Mouse (Mus musculus): Measurements from ENCODE around the gene Sdk1. TPM values are rescaled to one million over a fixed set of nuclear protein-coding genes. Genes with fewer than 3 reads are reported as not detected.

The Sdk1 gene
- polyA plus RNA-seq, 1 experiment from 2014 or later = 0.73 TPM

- Histone ChIP-seq H3K4me3 (no peak overlapping the region), H3K27me3 (ENCODE audit: low read depth, poor library complexity, severe bottlenecking) (no peaks in the 10 kb centered on the region), H3K36me3 (no peaks in the 10 kb centered on the region), H3K27ac (replicated peaks) (no peak overlapping the region), H3K9me3 (replicated peaks) (no peaks in the 10 kb centered on the region), H3K4me1 (peaks cover 23% of the 10 kb centered on the region)
- WGBS = 68% methylated on average over 8 of the region's 8 CpGs
- DNase-seq (ENCODE audit: low spot score) = no peak
Observed at GRCm38 (mm10) chr5:141852175-141852574, 610.9 kb downstream of the Sdk1 start.

- 84% methylated on average over 2 of the region's 2 CpGs for whole genome bisulfite sequencing
- no peaks in the 10 kb centered on the region for H3K36me3 ChIP-seq
- H3K9me3 ChIP-seq (replicated peaks) = no peaks in the 10 kb centered on the region
- no peaks in the 10 kb centered on the region for H3K27me3 ChIP-seq (ENCODE audit: low read depth, poor library complexity, severe bottlenecking)
- peaks cover 32% of the 10 kb centered on the region for H3K4me1 ChIP-seq
- H3K27ac ChIP-seq (replicated peaks) = no peak overlapping the region
- H3K4me3 ChIP-seq = no peak overlapping the region
- no peak for DNase-seq (ENCODE audit: low spot score)
Observed at GRCm38 (mm10) chr5:141856447-141856846, 615.2 kb downstream of the Sdk1 start.

DNA sequence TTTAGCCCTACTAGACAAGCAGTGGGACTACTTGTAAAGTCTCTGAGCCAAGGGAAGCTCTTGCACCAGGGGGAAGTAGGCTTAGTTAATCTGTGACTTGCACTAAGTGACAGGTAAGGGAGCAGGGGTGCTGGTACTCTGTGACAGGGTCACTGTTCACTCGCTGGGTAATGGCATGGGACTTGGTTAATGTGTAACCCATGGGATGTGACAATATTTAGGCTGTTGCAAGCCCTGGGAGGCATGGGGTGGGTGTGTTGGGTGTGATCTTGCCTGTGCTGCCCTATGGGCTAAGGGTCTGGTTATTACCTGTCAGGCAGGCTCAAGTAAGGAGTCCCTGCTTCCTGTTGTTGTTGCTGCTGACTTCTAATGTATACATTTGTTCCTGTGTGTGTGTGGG is 616.5 kb downstream of the Sdk1 start:
- no peak for DNase-seq (ENCODE audit: low spot score)
- H3K27me3 ChIP-seq (ENCODE audit: low read depth, poor library complexity, severe bottlenecking) = no peaks in the 10 kb centered on the region
- H3K27ac ChIP-seq (replicated peaks) = no peak overlapping the region
- peaks cover 19% of the 10 kb centered on the region for H3K4me1 ChIP-seq
- no peak overlapping the region for H3K4me3 ChIP-seq
- H3K9me3 ChIP-seq (replicated peaks) = no peaks in the 10 kb centered on the region
- 86% methylated on average over 1 of the region's 1 CpGs for WGBS
- H3K36me3 ChIP-seq = no peaks in the 10 kb centered on the region

DNA sequence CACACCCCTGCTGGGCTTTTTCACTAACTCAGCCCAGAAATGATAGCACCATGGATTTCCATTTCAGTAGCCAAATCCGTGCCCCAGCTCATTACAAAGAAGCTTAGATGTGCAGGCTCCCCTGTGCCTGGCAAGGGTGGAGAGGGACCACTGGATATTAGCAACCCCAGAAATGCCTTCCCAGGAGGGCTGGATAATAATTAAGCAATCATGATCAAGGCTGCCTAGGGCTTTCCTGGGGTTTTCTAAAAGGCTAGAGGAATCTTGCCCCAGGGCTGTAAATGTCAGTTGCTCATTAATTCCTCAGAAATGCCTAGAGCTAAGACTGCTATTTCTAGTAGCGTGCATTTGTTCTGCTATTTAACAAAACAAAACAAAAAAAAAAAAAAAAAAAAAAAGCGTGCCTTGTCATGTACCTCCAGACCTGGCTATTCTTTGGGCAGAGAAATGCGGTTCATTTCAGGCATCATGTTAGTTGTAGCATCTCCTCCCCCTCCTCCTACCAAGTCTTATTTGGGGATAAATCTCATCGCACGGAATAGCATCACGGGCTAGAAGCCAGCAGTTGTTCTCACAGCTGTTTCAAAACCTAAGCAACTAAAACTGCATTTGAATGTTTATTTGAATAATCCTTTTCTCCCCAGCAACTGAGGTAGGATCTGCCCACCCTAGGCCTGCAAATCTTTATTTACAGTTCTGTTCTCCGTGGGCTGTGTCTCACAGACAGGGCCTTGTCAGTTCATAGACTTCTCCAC is 617.3 kb downstream of the Sdk1 start:
- no peaks in the 10 kb centered on the region for H3K9me3 ChIP-seq (replicated peaks)
- no peak overlapping the region for H3K4me3 ChIP-seq
- DNase-seq (ENCODE audit: low spot score) = no peak
- H3K27me3 ChIP-seq (ENCODE audit: low read depth, poor library complexity, severe bottlenecking) = no peaks in the 10 kb centered on the region
- no peaks in the 10 kb centered on the region for H3K36me3 ChIP-seq
- H3K4me1 ChIP-seq = peaks cover 15% of the 10 kb centered on the region
- WGBS = 38% methylated on average over 8 of the region's 8 CpGs
- H3K27ac ChIP-seq (replicated peaks) = no peak overlapping the region

DNA sequence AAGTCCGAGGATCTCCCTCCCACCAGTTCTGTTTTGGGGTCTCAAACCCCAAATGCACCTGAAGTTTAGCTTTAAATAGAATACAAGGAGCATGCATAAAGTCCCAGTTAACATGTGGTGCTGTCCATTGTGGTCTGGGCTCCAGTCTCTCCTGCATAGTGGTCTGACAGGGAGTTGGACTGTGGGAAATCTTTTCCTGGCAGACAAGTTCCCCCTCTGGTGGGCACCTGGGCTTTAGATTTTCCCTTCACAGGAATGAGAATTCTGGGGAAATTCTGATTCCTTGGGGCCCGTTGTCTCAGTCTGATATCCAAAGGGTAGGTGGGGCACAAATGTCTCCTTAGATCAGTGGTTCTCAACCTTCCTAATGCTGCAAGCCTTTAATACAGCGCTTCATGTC is 624.8 kb downstream of the Sdk1 start:
- H3K27me3 ChIP-seq (ENCODE audit: low read depth, poor library complexity, severe bottlenecking) = no peaks in the 10 kb centered on the region
- H3K9me3 ChIP-seq (replicated peaks) = no peaks in the 10 kb centered on the region
- no peaks in the 10 kb centered on the region for H3K36me3 ChIP-seq
- no peak overlapping the region for H3K4me3 ChIP-seq
- no peak overlapping the region for H3K27ac ChIP-seq (replicated peaks)
- DNase-seq (ENCODE audit: low spot score) = no peak
- 86% methylated on average over 3 of the region's 3 CpGs for WGBS
- peaks cover 12% of the 10 kb centered on the region for H3K4me1 ChIP-seq

- H3K9me3 ChIP-seq (replicated peaks) = no peaks in the 10 kb centered on the region
- no peak for DNase-seq (ENCODE audit: low spot score)
- H3K27me3 ChIP-seq (ENCODE audit: low read depth, poor library complexity, severe bottlenecking) = no peaks in the 10 kb centered on the region
- H3K4me1 ChIP-seq = no peaks in the 10 kb centered on the region
- no peak overlapping the region for H3K27ac ChIP-seq (replicated peaks)
- 95% methylated on average over 11 of the region's 11 CpGs for WGBS
- H3K36me3 ChIP-seq = no peaks in the 10 kb centered on the region
- H3K4me3 ChIP-seq = no peak overlapping the region
Observed at GRCm38 (mm10) chr5:141873751-141874150, 632.5 kb downstream of the Sdk1 start.

DNA sequence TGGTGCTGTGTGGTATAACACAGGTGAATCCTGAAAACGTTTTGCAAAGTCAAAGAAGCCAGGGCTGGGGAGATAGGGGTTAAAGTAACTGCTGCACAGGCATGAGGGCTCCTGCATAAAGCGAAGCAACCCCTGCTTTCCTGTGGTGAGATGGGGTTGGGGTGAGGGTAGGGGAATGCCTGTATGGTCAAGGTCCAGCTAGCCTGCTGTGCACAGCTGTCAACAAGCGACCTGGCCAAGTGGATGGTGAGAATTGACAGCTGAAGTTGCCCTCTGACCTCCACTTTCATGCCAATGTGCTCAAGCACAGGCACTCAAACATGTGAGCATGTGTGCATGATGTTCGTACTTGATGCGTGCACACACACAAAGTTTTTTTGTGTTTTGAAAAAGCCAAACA is 639.4 kb downstream of the Sdk1 start:
- H3K27ac ChIP-seq (replicated peaks) = no peak overlapping the region
- H3K4me1 ChIP-seq = peaks cover 4% of the 10 kb centered on the region; the same call in 1 of the 2 replicates
- DNase-seq (ENCODE audit: low spot score) = no peak
- 61% methylated on average over 5 of the region's 5 CpGs for WGBS
- no peaks in the 10 kb centered on the region for H3K36me3 ChIP-seq
- no peak overlapping the region for H3K4me3 ChIP-seq
- no peaks in the 10 kb centered on the region for H3K27me3 ChIP-seq (ENCODE audit: low read depth, poor library complexity, severe bottlenecking)
- H3K9me3 ChIP-seq (replicated peaks) = no peaks in the 10 kb centered on the region

- Histone ChIP-seq H3K4me1 (peaks cover 13% of the 10 kb centered on the region), H3K9me3 (replicated peaks) (no peaks in the 10 kb centered on the region), H3K4me3 (no peak overlapping the region), H3K27ac (replicated peaks) (no peak overlapping the region), H3K36me3 (no peaks in the 10 kb centered on the region), H3K27me3 (ENCODE audit: low read depth, poor library complexity, severe bottlenecking) (no peaks in the 10 kb centered on the region)
- DNase-seq (ENCODE audit: low spot score) = no peak
- 56% methylated on average over 3 of the region's 3 CpGs for WGBS
Observed at GRCm38 (mm10) chr5:141884111-141884647, 642.9 kb downstream of the Sdk1 start.

DNA sequence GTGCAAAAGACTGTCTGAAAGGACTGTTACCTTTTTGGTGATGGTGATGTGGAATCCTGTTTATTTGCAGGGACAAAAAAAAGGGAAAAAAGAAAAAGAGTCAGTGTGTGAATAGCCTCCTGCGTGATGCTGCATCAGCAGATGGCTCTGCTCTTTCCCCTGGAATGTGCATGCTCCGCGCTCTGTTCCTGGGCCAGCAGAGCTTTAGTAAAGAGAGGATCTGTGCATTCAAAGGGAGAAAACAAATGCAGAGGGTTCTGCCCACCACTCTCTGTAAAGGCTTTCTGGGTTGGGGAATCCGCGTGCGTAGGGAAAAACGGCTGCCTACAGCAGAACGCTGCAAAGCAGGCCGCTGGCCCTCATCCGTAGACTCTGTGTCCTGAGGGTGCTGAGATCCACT is 644.7 kb downstream of the Sdk1 start:
- Histone ChIP-seq H3K27me3 (ENCODE audit: low read depth, poor library complexity, severe bottlenecking) (no peaks in the 10 kb centered on the region), H3K36me3 (no peaks in the 10 kb centered on the region), H3K27ac (replicated peaks) (peak overlapping the region; percentile 59), H3K4me3 (no peak overlapping the region), H3K4me1 (peaks cover 30% of the 10 kb centered on the region), H3K9me3 (replicated peaks) (no peaks in the 10 kb centered on the region)
- 72% methylated on average over 10 of the region's 10 CpGs for WGBS
- DNase-seq (ENCODE audit: low spot score) = no peak

DNA sequence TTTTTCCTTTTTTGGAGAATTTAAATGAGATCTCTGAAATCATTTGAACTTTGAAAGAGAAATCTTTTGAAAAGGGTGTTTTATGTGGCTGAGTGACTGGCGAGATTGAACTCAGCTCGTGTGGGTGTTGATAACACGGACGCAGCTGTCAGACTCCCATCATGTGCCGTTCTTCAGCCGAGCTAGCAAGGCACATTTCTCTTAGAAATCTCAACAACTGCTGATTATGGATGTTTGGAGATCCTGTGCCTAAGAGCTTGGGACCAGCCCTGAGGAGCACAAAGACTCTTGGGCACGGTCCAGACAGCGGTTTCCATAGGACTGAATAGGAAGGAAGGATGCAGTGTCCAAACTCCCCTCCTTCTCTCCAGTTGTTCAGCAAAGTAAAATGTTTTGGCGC is 648.5 kb downstream of the Sdk1 start:
- no peaks in the 10 kb centered on the region for H3K36me3 ChIP-seq
- no peaks in the 10 kb centered on the region for H3K9me3 ChIP-seq (replicated peaks)
- 68% methylated on average over 9 of the region's 9 CpGs for WGBS
- no peak overlapping the region for H3K4me3 ChIP-seq
- H3K27me3 ChIP-seq (ENCODE audit: low read depth, poor library complexity, severe bottlenecking) = no peaks in the 10 kb centered on the region
- H3K27ac ChIP-seq (replicated peaks) = 0 out of 2 replicates have a peak overlapping the region, but pooled peaks have one; percentile 28
- no peak for DNase-seq (ENCODE audit: low spot score)
- peaks cover 27% of the 10 kb centered on the region for H3K4me1 ChIP-seq

GRCm38 (mm10) chr5:141896402-141896801 is 655.1 kb downstream of the Sdk1 start:
- no peaks in the 10 kb centered on the region for H3K9me3 ChIP-seq (replicated peaks)
- no peaks in the 10 kb centered on the region for H3K4me1 ChIP-seq
- no peaks in the 10 kb centered on the region for H3K36me3 ChIP-seq
- no peak overlapping the region for H3K4me3 ChIP-seq
- H3K27me3 ChIP-seq (ENCODE audit: low read depth, poor library complexity, severe bottlenecking) = no peaks in the 10 kb centered on the region
- WGBS = 86% methylated on average over 8 of the region's 8 CpGs
- no peak for DNase-seq (ENCODE audit: low spot score)
- H3K27ac ChIP-seq (replicated peaks) = no peak overlapping the region

- Histone ChIP-seq H3K36me3 (no peaks in the 10 kb centered on the region), H3K27me3 (ENCODE audit: low read depth, poor library complexity, severe bottlenecking) (no peaks in the 10 kb centered on the region), H3K4me1 (no peaks in the 10 kb centered on the region), H3K27ac (replicated peaks) (no peak overlapping the region), H3K9me3 (replicated peaks) (no peaks in the 10 kb centered on the region), H3K4me3 (no peak overlapping the region)
- no peak for DNase-seq (ENCODE audit: low spot score)
- 76% methylated on average over 2 of the region's 2 CpGs for WGBS
Observed at GRCm38 (mm10) chr5:141897481-141897880, 656.2 kb downstream of the Sdk1 start.

- Histone ChIP-seq H3K27ac (replicated peaks) (no peak overlapping the region), H3K9me3 (replicated peaks) (no peaks in the 10 kb centered on the region), H3K36me3 (no peaks in the 10 kb centered on the region), H3K27me3 (ENCODE audit: low read depth, poor library complexity, severe bottlenecking) (no peaks in the 10 kb centered on the region), H3K4me1 (no peaks in the 10 kb centered on the region), H3K4me3 (no peak overlapping the region)
- no peak for DNase-seq (ENCODE audit: low spot score)
- 89% methylated on average over 7 of the region's 7 CpGs for WGBS
Observed at GRCm38 (mm10) chr5:141899751-141900150, 658.5 kb downstream of the Sdk1 start.
